Mouse (Mus musculus) left cerebral cortex, adult 2 months (tissue): Measurements from ENCODE around the gene Wapl. TPM values are rescaled to one million over a fixed set of nuclear protein-coding genes. Genes with fewer than 3 reads are reported as not detected.
A peak's percentile ranks its signal among the peaks of the same experiment; 100 is the strongest.

Experiments used
- DNase-seq, 2 experiments: peaks; one replicate each; pipeline ENCODE4 v3.0.0; 2021 to 2022; ENCODE audit warnings: low spot score in 2 of 2, mixed read lengths in 1 of 2; ENCODE audit errors: extremely low spot score in 1 of 2
- H3K27ac ChIP-seq: fragments of 200-600 bp; 2 replicates; pipeline ENCODE4 v1.8.1; 2022
- H3K4me3 ChIP-seq: fragments of 200-600 bp; 2 replicates; pipeline ENCODE4 v1.8.1; 2022
- CTCF ChIP-seq: fragments of 200-600 bp; IDR thresholded peaks from 2 replicates; pipeline ENCODE4 v1.8.1; 2022; ENCODE audit warnings: antibody characterized with exemption, mild to moderate bottlenecking, moderate library complexity
- intact Hi-C: fragments of 180-260 bp; cut with DNase I; formaldehyde crosslinking; loops from one replicate; pipeline ENCODE4 v1.15.1; 2025
- total RNA-seq, 2 experiments: library from RNA; stranded (reverse); gene quantifications; 2 replicates each; pipeline ENCODE4 v1.2.3; 2021

The Wapl gene
- total RNA-seq, 2 experiments from 2014 or later, result 46.2 to 46.4 TPM

- DNase-seq, result peak in 1 of 2 experiments; percentile 37
- H3K4me3 ChIP-seq, result no peak overlapping the region
- H3K27ac ChIP-seq, result no peak overlapping the region
- intact Hi-C loops, result loop anchor here (1.0 to 10.0 kb wide), 3 partner anchors 162 to 693 kb away; partner anchors contain the start of gene Anxa8
- peak; percentile 72 for TF ChIP-seq CTCF
Observed at GRCm38 (mm10) chr14:34777810-34778209, 104.1 kb downstream of the Wapl start.

GRCm38 (mm10) chr14:34778760-34779159, 105.0 kb downstream of the Wapl start:
- no peak overlapping the region for H3K4me3 ChIP-seq
- no peak for DNase-seq
- no peak for TF ChIP-seq CTCF
- no peak overlapping the region for H3K27ac ChIP-seq
- intact Hi-C loops, result loop anchor here (1.0 to 10.0 kb wide), 3 partner anchors 162 to 694 kb away; partner anchors contain the start of gene Anxa8

- intact Hi-C loops, result no loop called here
- no peak for DNase-seq
- TF ChIP-seq CTCF, result no peak
Observed at GRCm38 (mm10) chr14:34793406-34794037, 119.8 kb downstream of the Wapl start.

More at GRCm38 (mm10) chr14:34793406-34794037, 119.8 kb downstream of the Wapl start:
- Histone ChIP-seq H3K4me3 (no peak overlapping the region), H3K27ac (no peak overlapping the region)

Other genes starting within 250 kb of the Wapl start
- 10 to 100 TPM; 31.0 to 35.9 TPM for gene Bmpr1a, start 170.6 kb upstream of the Wapl start, total RNA-seq
- gene 9230112D13Rik, start 151.1 kb upstream of the Wapl start, total RNA-seq, result not detected
- 1 to 10 TPM; 2.5 to 2.6 TPM for gene Ldb3, start 85.2 kb upstream of the Wapl start, total RNA-seq
- not detected for gene Opn4, start 73.8 kb upstream of the Wapl start, total RNA-seq
- 10 to 100 TPM; 47.7 to 48.6 TPM for gene Grid1, start 146.2 kb downstream of the Wapl start, total RNA-seq